Mouse (Mus musculus) lung, postnatal 0 days (tissue): ENCODE measurements around the gene Afm.

ENCODE experiments used
- CTCF ChIP-seq: IDR thresholded peaks from 2 replicates; pipeline ENCODE4 v1.5.1; 2016; ENCODE audit warnings: antibody characterized with exemption, mild to moderate bottlenecking
- EP300 ChIP-seq: IDR thresholded peaks from 2 replicates; pipeline ENCODE4 v1.6.1; 2016; ENCODE audit warnings: antibody characterized with exemption, mild to moderate bottlenecking, control low read depth

DNA sequence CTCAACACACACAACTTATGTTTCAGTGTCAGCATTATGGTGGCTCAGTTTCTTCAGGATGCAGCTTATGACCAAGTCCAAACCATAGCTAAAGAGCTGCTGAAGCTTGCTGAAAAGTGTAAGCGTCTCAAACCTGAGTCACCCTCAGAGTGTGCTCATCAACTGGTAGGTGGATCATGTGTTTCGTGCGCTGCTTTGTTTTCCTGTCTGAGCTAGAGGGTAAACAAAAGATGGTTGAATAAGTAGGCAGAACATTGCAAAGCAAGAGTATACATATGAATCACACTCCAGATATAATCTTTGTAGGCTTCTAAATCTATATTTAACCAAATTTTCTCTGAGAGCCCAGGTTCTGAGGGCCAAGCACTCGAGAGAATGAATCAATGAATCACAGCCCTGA is 45.4 kb downstream of the Afm start:
- no peak for TF ChIP-seq EP300
- TF ChIP-seq CTCF = no peak
